In the genomic region with DNA sequence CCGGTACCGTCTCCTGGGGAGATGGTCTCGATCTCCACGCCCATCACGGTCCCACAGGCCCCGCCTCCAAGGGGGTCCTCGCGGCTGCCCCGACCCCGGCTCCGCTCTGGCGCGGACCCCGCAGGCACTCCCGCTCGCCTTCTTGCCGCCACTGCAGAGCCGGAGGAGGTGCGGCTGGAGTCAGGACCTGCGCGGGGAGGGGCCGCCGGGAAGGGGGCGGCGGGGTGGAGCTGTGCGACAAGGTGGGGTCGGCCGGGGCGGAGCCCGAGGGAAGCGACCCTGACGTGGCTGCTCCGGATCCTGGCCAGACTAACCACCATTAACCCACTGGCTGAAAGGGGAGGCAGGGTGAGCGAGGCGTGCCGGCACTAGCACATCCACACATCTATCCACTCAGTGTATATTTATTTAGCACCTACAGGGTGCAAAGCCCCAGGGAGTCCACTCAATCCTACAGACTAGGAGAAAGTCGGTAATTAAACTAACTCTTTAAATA, we compare ENCODE assay signal across 8 mouse cellular contexts. TPM values are rescaled to one million over a fixed set of nuclear protein-coding genes. Genes with fewer than 3 reads are reported as not detected.
DNase-seq lines count a peak whose midpoint lies in the region; ATAC-seq and TF ChIP-seq lines count a peak whose summit lies in the region.

A gene (minus strand): TSS at position 200 of the 496 bp plus-strand sequence.

- TF ChIP-seq CTCF in liver, embryonic 14.5 days (IDR thresholded peaks at IDR 0.05; ENCODE audit: low read depth), result no peak

- peaks cover 8% of the 10 kb centered on the region for H3K4me1 ChIP-seq in heart, embryonic 11.5 days (ENCODE audit: control insufficient read depth, insufficient read depth, low read length)
- H3K4me1 ChIP-seq in kidney, embryonic 16.5 days (ENCODE audit: insufficient read depth, low read length), result peaks cover 19% of the 10 kb centered on the region
- H3K4me1 ChIP-seq in liver, embryonic 14.5 days (replicated peaks; ENCODE audit: control insufficient read depth in 2 of 2, insufficient read depth in 2 of 2, low read length in 1 of 2), result peaks cover 9 to 22% of the 10 kb centered on the region in 2 experiments

- H3K4me3 ChIP-seq in heart, embryonic 11.5 days (ENCODE audit: low read depth, low read length), result peak within 1 kb of the TSS; percentile 68
- H3K4me3 ChIP-seq in kidney, embryonic 16.5 days (ENCODE audit: low read length), result peak within 1 kb of the TSS; percentile 83
- peak within 1 kb of the TSS; percentile 51 to 80 for H3K4me3 ChIP-seq in liver, embryonic 14.5 days (ENCODE audit: insufficient read depth in 1 of 2, low read depth in 2 of 2, low read length in 2 of 2)

- no peak for TF ChIP-seq EP300 in liver, embryonic 14.5 days (IDR thresholded peaks at IDR 0.05; ENCODE audit: low read depth)

- H3K9ac ChIP-seq in heart, embryonic 11.5 days (ENCODE audit: low read depth, low read length), result peak within 1 kb of the TSS; percentile 73
- peak within 1 kb of the TSS; percentile 78 for H3K9ac ChIP-seq in kidney, embryonic 16.5 days (replicated peaks; ENCODE audit: low read length)
- H3K9ac ChIP-seq in liver, embryonic 14.5 days (replicated peaks), result peak within 1 kb of the TSS; percentile 68

- peak; percentile 56 for DNase-seq in A20 (ENCODE audit: low read depth, low spot score)
- peak; percentile 40 to 50 for DNase-seq in adrenal gland, adult 18-20 months (ENCODE audit: low spot score in 2 of 2)
- DNase-seq in embryo, embryonic 9.5 days (ENCODE audit: extremely low spot score), result peak; percentile 83
- peak; percentile 24 to 36 (median 27) for DNase-seq in liver, embryonic 14.5 days (ENCODE audit: low read depth in 3 of 3, low spot score in 3 of 3)
- DNase-seq in neural tube, embryonic 10.5 days (ENCODE audit: extremely low spot score, low spot score), result peak; percentile 80
- peak; percentile 50 for DNase-seq in thymus, postnatal 25 days

- H3K4me2 ChIP-seq in heart, embryonic 11.5 days, result peak within 1 kb of the TSS; percentile 80
- peak within 1 kb of the TSS; percentile 95 for H3K4me2 ChIP-seq in kidney, embryonic 16.5 days (replicated peaks; ENCODE audit: low read depth, low read length)
- peak within 1 kb of the TSS; percentile 99 for H3K4me2 ChIP-seq in liver, embryonic 14.5 days (ENCODE audit: low read depth)

- no peaks in the 10 kb centered on the region for H3K9me3 ChIP-seq in heart, embryonic 11.5 days (replicated peaks; ENCODE audit: control insufficient read depth, low read length)
- no peaks in the 10 kb centered on the region for H3K9me3 ChIP-seq in kidney, embryonic 16.5 days (ENCODE audit: low read length)
- H3K9me3 ChIP-seq in liver, embryonic 14.5 days (ENCODE audit: control insufficient read depth, low read length), result no peaks in the 10 kb centered on the region

- no peaks in the 10 kb centered on the region for H3K36me3 ChIP-seq in heart, embryonic 11.5 days (ENCODE audit: control insufficient read depth, insufficient read depth, low read length)
- no peaks in the 10 kb centered on the region for H3K36me3 ChIP-seq in kidney, embryonic 16.5 days (ENCODE audit: insufficient read depth, low read length)
- H3K36me3 ChIP-seq in liver, embryonic 14.5 days (replicated peaks; ENCODE audit: control insufficient read depth, insufficient read depth, low read depth), result no peaks in the 10 kb centered on the region

- WGBS in heart, embryonic 11.5 days (ENCODE audit: insufficient replicate concordance), result under 1% methylated on average over 36 of the region's 37 CpGs
- WGBS in kidney, embryonic 16.5 days, result under 1% methylated on average over 34 of the region's 37 CpGs
- WGBS in liver, embryonic 14.5 days (ENCODE audit: insufficient replicate concordance), result 1% methylated on average over 37 of the region's 37 CpGs

- H3K27me3 ChIP-seq in heart, embryonic 11.5 days (ENCODE audit: control insufficient read depth, insufficient read depth, low read length), result no peaks in the 10 kb centered on the region
- no peaks in the 10 kb centered on the region for H3K27me3 ChIP-seq in kidney, embryonic 16.5 days (ENCODE audit: insufficient read depth, low read length)
- H3K27me3 ChIP-seq in liver, embryonic 14.5 days (ENCODE audit: control insufficient read depth, insufficient read depth, low read length), result peaks cover 7% of the 10 kb centered on the region

- H3K27ac ChIP-seq in heart, embryonic 11.5 days (ENCODE audit: low read depth, low read length), result no peak within 1 kb of the TSS
- H3K27ac ChIP-seq in kidney, embryonic 16.5 days (ENCODE audit: low read length), result no peak within 1 kb of the TSS
- no peak within 1 kb of the TSS for H3K27ac ChIP-seq in liver, embryonic 14.5 days

- ATAC-seq in heart, embryonic 11.5 days (replicated peaks; ENCODE audit: insufficient number of reproducible peaks, low FRiP score, low TSS enrichment), result peak; percentile 71
- peak; percentile 77 for ATAC-seq in kidney, embryonic 16.5 days (ENCODE audit: low FRiP score, low TSS enrichment)
- ATAC-seq in liver, embryonic 14.5 days (ENCODE audit: insufficient read depth), result peak; percentile 39

RNA-seq across cellular contexts. Expression of the gene that starts here (rescaled TPM):
- 1 to 10 TPM; 4.4 to 7.7 TPM for total RNA-seq in adrenal gland, adult 18-20 months (2021)
- 7.9 and 11.5 TPM in 2 replicates for polyA plus RNA-seq in heart, embryonic 11.5 days (2014; fragmentation: Nextera tagmentation; extraction: Ambion mirVana)
- 7.4 and 9.5 TPM in 2 replicates for polyA plus RNA-seq in kidney, embryonic 16.5 days (2015; fragmentation: Nextera tagmentation; extraction: Ambion mirVana)
- polyA plus RNA-seq in liver, embryonic 14.5 days (2012; rRNA removed), result 2.5 and 2.9 TPM in 2 replicates
- polyA plus RNA-seq in liver, embryonic 14.5 days (2014; fragmentation: Nextera tagmentation; extraction: Ambion mirVana), result 2.2 and 2.6 TPM in 2 replicates

Comparison
In these comparisons a context has a peak if more than half of its experiments do, and no peak if none do; other contexts are left out.
1. DNase-seq: peak in every context shown above with its lines; median percentile 83 in embryo, embryonic 9.5 days; 80 in neural tube, embryonic 10.5 days; 56 in A20; 50 in thymus, postnatal 25 days; 45 in adrenal gland, adult 18-20 months; 27 in liver, embryonic 14.5 days.